ENCODE assay signal across 8 mouse cellular contexts in the genomic region with DNA sequence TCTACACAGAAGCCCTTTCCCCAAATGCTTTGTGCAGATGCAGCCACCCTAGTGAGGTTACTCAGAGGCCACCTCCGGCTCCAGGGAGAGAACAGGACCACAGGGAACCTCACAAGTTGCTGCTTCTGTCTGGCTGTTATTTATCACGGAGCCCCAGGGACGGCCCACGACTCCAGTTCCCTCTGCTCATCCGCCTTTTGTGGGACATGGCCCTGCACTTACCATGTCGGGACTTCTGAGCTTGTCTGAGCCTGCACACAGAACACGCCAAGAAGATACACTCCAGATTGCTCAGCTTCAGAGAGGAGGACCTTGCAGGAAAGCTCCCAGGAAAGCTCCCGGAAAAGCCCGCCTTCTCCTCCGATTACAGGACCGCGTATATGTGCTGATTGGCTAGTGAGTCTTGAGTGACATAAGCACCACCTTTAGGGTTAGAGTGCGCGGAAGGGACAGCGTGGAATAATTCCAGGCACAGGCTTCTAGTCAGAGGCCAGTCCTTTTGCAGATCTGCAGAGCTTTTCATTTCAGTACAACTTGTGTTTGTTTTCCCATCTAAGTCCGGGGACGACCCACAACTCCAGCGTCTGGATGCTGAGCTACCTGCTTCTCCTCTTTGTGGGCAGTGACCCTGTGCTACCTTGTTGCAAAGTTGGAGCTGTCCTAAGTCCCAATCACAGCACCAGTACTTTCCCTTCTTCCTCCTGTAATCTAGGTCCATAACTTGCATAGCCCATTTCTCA. TPM values are rescaled to one million over a fixed set of nuclear protein-coding genes. Genes with fewer than 3 reads are reported as not detected.
A peak's percentile ranks its signal among the peaks of the same experiment; 100 is the strongest.
DNase-seq lines count a peak whose midpoint lies in the region; ATAC-seq and TF ChIP-seq lines count a peak whose summit lies in the region.
"Not testable (repeated sequence)": the region's sequence is repeated elsewhere in the genome, so short reads cannot be mapped to it uniquely, and the experiment has no call there.

Gene Zfp442, minus strand, starts transcription at position 307 of the 740 bp plus-strand sequence.

- TF ChIP-seq CTCF in E14TG2a.4 (conservative IDR thresholded peaks at IDR 0.05; ENCODE audit: low read length); stomach, postnatal 0 days (IDR thresholded peaks at IDR 0.05; ENCODE audit: low read depth): not testable (repeated sequence)

- ATAC-seq in forebrain, embryonic 16.5 days: peak; percentile 100
- peak; percentile 88 for ATAC-seq in liver, embryonic 15.5 days (ENCODE audit: insufficient read depth)
- peak; percentile 99 for ATAC-seq in neural tube, embryonic 11.5 days (ENCODE audit: insufficient read depth, low FRiP score, low TSS enrichment)
- peak; percentile 99 for ATAC-seq in stomach, postnatal 0 days (ENCODE audit: low FRiP score, low TSS enrichment)

- WGBS in forebrain, embryonic 16.5 days: under 1% methylated on average over 18 of the region's 18 CpGs
- WGBS in large intestine, adult 2 months: under 1% methylated on average over 18 of the region's 18 CpGs
- WGBS in liver, embryonic 15.5 days (ENCODE audit: insufficient replicate concordance): under 1% methylated on average over 18 of the region's 18 CpGs
- under 1% methylated on average over 18 of the region's 18 CpGs for WGBS in neural tube, embryonic 11.5 days
- WGBS in stomach, postnatal 0 days: under 1% methylated on average over 18 of the region's 18 CpGs

- peak within 1 kb of the TSS; percentile 78 for H3K4me3 ChIP-seq in E14TG2a.4 (replicated peaks; ENCODE audit: low read length)
- peak within 1 kb of the TSS; percentile 48 for H3K4me3 ChIP-seq in forebrain, embryonic 16.5 days (replicated peaks; ENCODE audit: low read length)
- H3K4me3 ChIP-seq in liver, embryonic 15.5 days (replicated peaks): peak within 1 kb of the TSS; percentile 54
- H3K4me3 ChIP-seq in neural tube, embryonic 11.5 days (ENCODE audit: low read depth, low read length): peak within 1 kb of the TSS; percentile 41
- H3K4me3 ChIP-seq in stomach, postnatal 0 days (ENCODE audit: low read depth, low read length): peak within 1 kb of the TSS; percentile 44

- H3K9me3 ChIP-seq in E14TG2a.4 (ENCODE audit: low read length); forebrain, embryonic 16.5 days (ENCODE audit: control insufficient read depth, low read length); liver, embryonic 15.5 days (replicated peaks); neural tube, embryonic 11.5 days (ENCODE audit: control insufficient read depth, low read length); stomach, postnatal 0 days (ENCODE audit: control insufficient read depth, low read length): not testable (repeated sequence)

- H3K27ac ChIP-seq in forebrain, embryonic 16.5 days (ENCODE audit: low read length); liver, embryonic 15.5 days (replicated peaks): not testable (repeated sequence)
- H3K27ac ChIP-seq in neural tube, embryonic 11.5 days (ENCODE audit: low read depth, low read length): 0 out of 2 replicates have a peak within 1 kb of the TSS, but pooled peaks have one; percentile 39
- H3K27ac ChIP-seq in stomach, postnatal 0 days (replicated peaks): 0 out of 2 replicates have a peak within 1 kb of the TSS, but pooled peaks have one; percentile 35

- H3K36me3 ChIP-seq in E14TG2a.4 (ENCODE audit: insufficient read depth, low read length); forebrain, embryonic 16.5 days (ENCODE audit: control insufficient read depth, insufficient read depth); liver, embryonic 15.5 days (replicated peaks); neural tube, embryonic 11.5 days (ENCODE audit: control insufficient read depth, insufficient read depth, low read length); stomach, postnatal 0 days (ENCODE audit: control insufficient read depth, insufficient read depth, low read length): not testable (repeated sequence)

- peak within 1 kb of the TSS; percentile 56 for H3K9ac ChIP-seq in forebrain, embryonic 16.5 days (replicated peaks; ENCODE audit: low read depth, low read length)
- not testable (repeated sequence) for H3K9ac ChIP-seq in liver, embryonic 15.5 days
- peak within 1 kb of the TSS; percentile 39 for H3K9ac ChIP-seq in neural tube, embryonic 11.5 days (ENCODE audit: low read length)
- peak within 1 kb of the TSS; percentile 47; the same call in 1 of the 2 replicates for H3K9ac ChIP-seq in stomach, postnatal 0 days (ENCODE audit: low read length)

- not testable (repeated sequence) for H3K27me3 ChIP-seq in E14TG2a.4 (ENCODE audit: insufficient read depth, low read length); forebrain, embryonic 16.5 days (replicated peaks; ENCODE audit: control insufficient read depth, insufficient read depth, low read length); liver, embryonic 15.5 days; neural tube, embryonic 11.5 days (ENCODE audit: control insufficient read depth, insufficient read depth, low read length); stomach, postnatal 0 days (ENCODE audit: control insufficient read depth, insufficient read depth, low read length)

- peak within 1 kb of the TSS; percentile 52 for H3K4me2 ChIP-seq in forebrain, embryonic 16.5 days (ENCODE audit: low read length)
- peak within 1 kb of the TSS; percentile 56 for H3K4me2 ChIP-seq in liver, embryonic 15.5 days
- peak within 1 kb of the TSS; percentile 37 for H3K4me2 ChIP-seq in neural tube, embryonic 11.5 days (ENCODE audit: low read depth)
- H3K4me2 ChIP-seq in stomach, postnatal 0 days (replicated peaks; ENCODE audit: low read depth): peak within 1 kb of the TSS; percentile 51

- H3K4me1 ChIP-seq in E14TG2a.4 (replicated peaks; ENCODE audit: low read depth, low read length): peaks cover 12% of the 10 kb centered on the region
- H3K4me1 ChIP-seq in forebrain, embryonic 16.5 days (replicated peaks; ENCODE audit: control insufficient read depth, insufficient read depth, low read length); liver, embryonic 15.5 days (replicated peaks); neural tube, embryonic 11.5 days (ENCODE audit: control insufficient read depth, insufficient read depth, low read length); stomach, postnatal 0 days (replicated peaks; ENCODE audit: control insufficient read depth, insufficient read depth): not testable (repeated sequence)

- intact Hi-C loops in heart, postnatal 14 days (cut with DNase I): loop anchor here (5.0 kb wide), 1 partner anchor 234 kb away; the partner anchor contains the start of gene Zfp937

- not testable (repeated sequence) for TF ChIP-seq EP300 in stomach, postnatal 0 days (optimal IDR thresholded peaks at IDR 0.05)

- peak; percentile 81 for DNase-seq in cerebellum, adult 11-12 months
- peak; percentile 64 to 72 for DNase-seq in heart, postnatal 14 days
- peak; percentile 19 for DNase-seq in large intestine, adult 2 months (ENCODE audit: low read depth, low spot score)
- DNase-seq in neural tube, embryonic 11.5 days (ENCODE audit: low spot score): peak; percentile 66
- DNase-seq in stomach, postnatal 0 days (ENCODE audit: low spot score): peak; percentile 63

RNA-seq across cellular contexts. Expression of gene Zfp442, which starts in this region (rescaled TPM):
- 8.7 and 10.0 TPM in 2 replicates for polyA plus RNA-seq in forebrain, embryonic 16.5 days (2015; fragmentation: Nextera tagmentation; extraction: Ambion mirVana)
- 1 to 10 TPM; 5.2 to 6.0 TPM for total RNA-seq in heart, postnatal 14 days (2021)
- 0.14 and 0.22 TPM in 2 replicates for polyA plus RNA-seq in large intestine, adult 2 months (2012; rRNA removed)
- 0.55 and 0.71 TPM in 2 replicates for polyA plus RNA-seq in liver, embryonic 15.5 days (2015; fragmentation: Nextera tagmentation; extraction: Ambion mirVana)
- 8.6 and 9.0 TPM in 2 replicates for polyA plus RNA-seq in neural tube, embryonic 11.5 days (2014; fragmentation: Nextera tagmentation; extraction: Ambion mirVana)
- 2.1 TPM in 2 replicates for polyA plus RNA-seq in stomach, postnatal 0 days (2015; fragmentation: Nextera tagmentation; extraction: Ambion mirVana)

Comparison
In these comparisons a context has a peak if more than half of its experiments do, and no peak if none do; other contexts are left out.
1. Peak in DNase-seq in large intestine, adult 2 months; RNA of the gene not detected or under 1 TPM.
2. Peak in ATAC-seq, H3K4me3 ChIP-seq and H3K4me2 ChIP-seq in liver, embryonic 15.5 days; RNA of the gene not detected or under 1 TPM.
3. DNase-seq: peak in every context shown above with its lines; median percentile 81 in cerebellum, adult 11-12 months; 68 in heart, postnatal 14 days; 66 in neural tube, embryonic 11.5 days; 63 in stomach, postnatal 0 days; 19 in large intestine, adult 2 months.